Mouse (Mus musculus): ENCODE data around the gene Pate2. TPM values are rescaled to one million over a fixed set of nuclear protein-coding genes. Genes with fewer than 3 reads are reported as not detected.

Pate2 gene
- total RNA-seq (2017): not detected in 3 replicates

- peak; percentile 99 for ATAC-seq (replicated peaks; ENCODE audit: insufficient number of reproducible peaks, low FRiP score, low TSS enrichment, poor library complexity, severe bottlenecking)
Measured at GRCm38 (mm10) chr9:35569571-35570534, at the start of gene Pate2, which contains the start of gene Hyls1. Gene Pate2, plus strand, starts transcription at chr9:35570284. Gene Hyls1, minus strand, starts transcription at chr9:35570398.

- ATAC-seq (replicated peaks; ENCODE audit: insufficient number of reproducible peaks, low FRiP score, low TSS enrichment, poor library complexity, severe bottlenecking): no peak
Measured at GRCm38 (mm10) chr9:35520631-35521348, 49.3 kb upstream of the Pate2 start.

GRCm38 (mm10) chr9:35522241-35522640, 47.8 kb upstream of the Pate2 start:
- ATAC-seq (replicated peaks; ENCODE audit: insufficient number of reproducible peaks, low FRiP score, low TSS enrichment, poor library complexity, severe bottlenecking): no peak

- ATAC-seq (replicated peaks; ENCODE audit: insufficient number of reproducible peaks, low FRiP score, low TSS enrichment, poor library complexity, severe bottlenecking): no peak
Measured at GRCm38 (mm10) chr9:35522821-35523515, 47.1 kb upstream of the Pate2 start.

- ATAC-seq (replicated peaks; ENCODE audit: insufficient number of reproducible peaks, low FRiP score, low TSS enrichment, poor library complexity, severe bottlenecking): no peak
Measured at GRCm38 (mm10) chr9:35523541-35523940, 46.5 kb upstream of the Pate2 start.

DNA sequence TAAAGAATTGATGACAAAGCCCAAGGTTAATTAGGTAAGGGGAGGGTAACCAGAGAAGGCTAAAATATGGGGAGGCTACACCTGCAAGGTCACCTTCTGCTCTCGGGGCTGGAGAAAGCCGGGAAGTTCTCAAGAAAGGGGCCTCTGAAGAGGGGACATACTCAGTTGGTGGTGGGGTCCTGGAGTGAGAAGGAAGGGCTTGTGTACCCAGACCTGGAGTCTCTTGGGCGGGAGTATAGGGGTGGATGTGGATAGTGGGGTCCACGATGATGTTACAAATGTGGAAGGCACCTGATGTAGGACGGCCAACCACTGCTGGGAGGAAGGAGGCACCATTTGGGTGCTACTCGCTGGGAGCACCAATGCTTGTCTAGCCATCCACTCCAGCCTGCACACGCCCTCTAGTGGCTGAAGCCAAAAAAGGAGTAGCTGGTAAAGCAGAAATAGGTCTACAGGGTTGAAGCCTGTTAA, 46.1 kb upstream of the Pate2 start:
- 0 out of 2 replicates have a peak, but pooled peaks have one; percentile 31 for ATAC-seq (replicated peaks; ENCODE audit: insufficient number of reproducible peaks, low FRiP score, low TSS enrichment, poor library complexity, severe bottlenecking)

DNA sequence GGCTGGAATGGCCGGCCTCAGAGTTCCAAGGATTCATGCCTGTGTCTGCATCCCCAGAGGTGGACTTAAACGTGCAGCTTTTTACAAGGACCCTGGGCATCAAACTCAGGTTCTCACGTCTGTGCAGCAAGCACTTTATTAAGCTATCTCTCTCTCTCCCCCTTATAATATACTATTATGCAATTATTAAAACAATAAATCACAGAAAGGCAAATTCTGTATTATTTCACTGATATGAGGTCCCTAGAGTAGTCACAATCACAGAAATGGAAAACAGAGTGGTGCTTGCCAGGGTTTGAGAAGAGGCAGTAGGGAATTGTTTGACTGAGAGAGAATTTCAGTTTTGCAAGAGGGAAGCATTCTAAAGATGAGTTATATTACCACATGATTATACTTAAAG, 40.9 kb upstream of the Pate2 start:
- ATAC-seq (replicated peaks; ENCODE audit: insufficient number of reproducible peaks, low FRiP score, low TSS enrichment, poor library complexity, severe bottlenecking): no peak

DNA sequence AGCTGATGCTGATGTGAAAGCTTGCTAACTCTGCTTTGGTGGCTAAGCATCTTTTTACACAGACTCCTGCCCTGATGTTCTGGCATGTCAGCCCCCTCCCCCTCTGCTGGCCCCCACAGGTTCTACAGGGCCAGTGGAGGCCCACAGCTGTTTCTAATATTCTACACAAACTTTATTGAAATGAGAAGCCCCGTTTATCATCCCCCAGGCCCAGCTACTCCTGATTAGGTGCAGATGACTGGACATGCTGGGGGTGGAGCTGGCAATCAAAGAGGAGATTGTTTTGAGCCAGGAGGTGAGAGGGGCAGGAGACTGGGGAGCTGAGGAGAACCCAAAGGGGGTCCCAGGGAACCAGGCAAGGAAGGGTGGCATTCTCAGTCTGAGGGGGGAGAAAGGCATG, 40.3 kb upstream of the Pate2 start:
- no peak for ATAC-seq (replicated peaks; ENCODE audit: insufficient number of reproducible peaks, low FRiP score, low TSS enrichment, poor library complexity, severe bottlenecking)

DNA sequence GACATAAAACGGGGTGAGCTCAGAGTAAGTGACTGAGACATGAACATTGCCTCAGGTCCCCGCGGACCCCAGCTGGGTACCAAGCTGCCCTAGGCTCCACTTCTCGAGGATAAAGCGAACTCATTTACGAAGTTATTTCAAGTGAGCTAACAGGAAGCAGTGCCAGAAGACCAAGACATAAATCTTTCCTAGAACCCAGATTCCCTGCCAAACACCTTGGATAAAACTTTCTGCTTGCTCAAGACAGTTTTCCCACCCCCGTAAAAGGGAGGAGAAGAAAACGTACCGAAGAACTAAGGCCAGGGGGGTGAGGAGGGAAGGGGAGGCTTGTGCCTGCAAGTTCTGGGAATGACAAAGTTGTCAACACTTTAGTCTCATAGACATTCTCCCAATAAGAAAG, 36.8 kb upstream of the Pate2 start:
- ATAC-seq (replicated peaks; ENCODE audit: insufficient number of reproducible peaks, low FRiP score, low TSS enrichment, poor library complexity, severe bottlenecking): no peak

- peak; percentile 76; the same call in 1 of the 2 replicates for ATAC-seq (replicated peaks; ENCODE audit: insufficient number of reproducible peaks, low FRiP score, low TSS enrichment, poor library complexity, severe bottlenecking)
Measured at GRCm38 (mm10) chr9:35535110-35535509, 35.0 kb upstream of the Pate2 start.

GRCm38 (mm10) chr9:35535876-35536275, 34.2 kb upstream of the Pate2 start:
- no peak for ATAC-seq (replicated peaks; ENCODE audit: insufficient number of reproducible peaks, low FRiP score, low TSS enrichment, poor library complexity, severe bottlenecking)

DNA sequence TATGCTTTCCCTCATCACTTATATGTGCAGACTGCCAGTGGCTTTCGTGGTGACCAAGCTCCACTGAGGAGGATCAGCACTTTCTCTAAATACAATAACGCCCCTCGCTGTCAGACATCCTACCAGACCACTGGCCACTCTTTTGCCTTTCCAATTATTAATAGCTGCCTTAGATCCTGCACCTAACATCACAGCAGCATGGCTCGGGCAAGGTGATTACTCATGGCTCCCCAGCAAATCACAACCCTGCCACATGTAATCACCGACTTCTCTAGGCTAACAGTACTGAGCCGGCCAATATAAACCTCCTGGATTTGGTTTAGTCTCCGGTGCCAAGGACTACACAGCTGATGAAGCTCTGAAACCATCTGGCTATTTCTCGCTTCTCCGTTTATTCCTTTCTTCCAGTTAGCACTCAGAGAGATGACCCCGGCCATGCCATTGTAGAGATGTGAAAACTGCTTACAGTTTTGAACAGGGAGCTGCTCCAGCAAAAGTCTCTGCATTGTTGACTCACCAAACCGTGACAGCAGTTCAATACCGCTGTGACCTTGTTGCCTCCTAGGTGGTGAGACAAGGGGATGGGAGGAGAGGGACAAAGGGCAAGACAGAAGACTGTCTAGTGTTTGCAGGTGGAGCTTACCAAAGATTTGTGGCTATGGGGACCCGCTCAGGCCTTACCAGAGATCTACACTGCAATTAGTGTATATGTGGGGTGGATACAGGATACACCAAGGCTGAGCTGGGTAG, 30.9 kb upstream of the Pate2 start:
- ATAC-seq (replicated peaks; ENCODE audit: insufficient number of reproducible peaks, low FRiP score, low TSS enrichment, poor library complexity, severe bottlenecking): no peak

DNA sequence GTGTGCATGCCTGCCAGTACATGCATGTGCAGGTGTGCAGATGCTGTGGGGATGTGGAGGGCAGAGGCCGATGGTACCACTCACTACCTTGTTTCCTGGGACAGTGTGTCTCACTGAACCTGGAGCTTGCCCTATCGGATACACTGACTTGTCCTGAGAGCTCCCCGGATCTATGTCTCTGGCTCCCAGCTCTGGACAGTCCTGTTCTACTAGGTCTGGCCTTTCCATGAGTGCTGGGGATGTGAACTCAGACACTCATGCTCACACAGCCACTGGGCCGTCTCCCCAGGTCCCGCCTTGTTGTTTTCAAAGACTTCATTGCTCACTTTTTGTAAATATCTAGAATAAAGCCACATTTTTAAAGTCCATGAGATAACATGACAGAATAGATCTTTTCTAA, 29.1 kb upstream of the Pate2 start:
- no peak for ATAC-seq (replicated peaks; ENCODE audit: insufficient number of reproducible peaks, low FRiP score, low TSS enrichment, poor library complexity, severe bottlenecking)

DNA sequence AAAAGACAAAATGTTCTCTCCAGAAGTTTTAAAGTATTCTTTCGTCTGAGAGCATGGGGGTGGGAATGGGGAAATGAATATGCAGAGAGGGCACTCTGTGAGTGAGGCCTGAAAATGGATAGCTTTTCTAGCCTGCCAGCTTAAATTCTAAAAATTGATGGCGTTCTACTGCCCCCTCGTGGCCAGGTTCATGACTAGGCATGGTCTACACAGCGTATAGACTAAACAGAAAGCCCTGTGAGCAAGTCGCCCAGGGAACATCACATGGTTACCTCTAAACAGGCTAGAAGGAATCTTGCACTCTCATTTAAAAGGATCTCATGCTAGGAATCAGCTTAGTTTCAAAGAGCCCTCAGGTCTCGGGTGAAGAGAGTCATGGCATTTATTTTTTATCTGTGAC, 28.6 kb upstream of the Pate2 start:
- peak; percentile 57; the same call in 1 of the 2 replicates for ATAC-seq (replicated peaks; ENCODE audit: insufficient number of reproducible peaks, low FRiP score, low TSS enrichment, poor library complexity, severe bottlenecking)

DNA sequence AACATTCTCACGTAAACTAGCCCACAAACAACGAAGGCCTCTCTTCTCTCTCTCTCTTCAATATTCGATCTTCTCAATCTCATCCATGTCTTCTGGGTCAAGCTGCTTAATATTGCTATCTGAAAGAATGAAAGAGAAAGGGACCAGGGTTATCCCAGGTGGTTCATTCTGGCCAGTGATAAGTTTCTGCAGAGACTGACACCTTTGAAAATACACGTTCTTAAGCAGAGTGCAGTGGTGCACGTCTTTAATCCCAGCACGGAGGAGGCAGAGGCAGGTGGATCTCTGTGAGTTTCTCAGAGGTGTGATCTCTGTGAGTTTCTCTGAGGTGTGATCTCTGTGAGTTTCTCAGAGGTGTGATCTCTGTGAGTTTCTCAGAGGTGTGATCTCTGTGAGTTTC, 28.1 kb upstream of the Pate2 start:
- no peak for ATAC-seq (replicated peaks; ENCODE audit: insufficient number of reproducible peaks, low FRiP score, low TSS enrichment, poor library complexity, severe bottlenecking)

DNA sequence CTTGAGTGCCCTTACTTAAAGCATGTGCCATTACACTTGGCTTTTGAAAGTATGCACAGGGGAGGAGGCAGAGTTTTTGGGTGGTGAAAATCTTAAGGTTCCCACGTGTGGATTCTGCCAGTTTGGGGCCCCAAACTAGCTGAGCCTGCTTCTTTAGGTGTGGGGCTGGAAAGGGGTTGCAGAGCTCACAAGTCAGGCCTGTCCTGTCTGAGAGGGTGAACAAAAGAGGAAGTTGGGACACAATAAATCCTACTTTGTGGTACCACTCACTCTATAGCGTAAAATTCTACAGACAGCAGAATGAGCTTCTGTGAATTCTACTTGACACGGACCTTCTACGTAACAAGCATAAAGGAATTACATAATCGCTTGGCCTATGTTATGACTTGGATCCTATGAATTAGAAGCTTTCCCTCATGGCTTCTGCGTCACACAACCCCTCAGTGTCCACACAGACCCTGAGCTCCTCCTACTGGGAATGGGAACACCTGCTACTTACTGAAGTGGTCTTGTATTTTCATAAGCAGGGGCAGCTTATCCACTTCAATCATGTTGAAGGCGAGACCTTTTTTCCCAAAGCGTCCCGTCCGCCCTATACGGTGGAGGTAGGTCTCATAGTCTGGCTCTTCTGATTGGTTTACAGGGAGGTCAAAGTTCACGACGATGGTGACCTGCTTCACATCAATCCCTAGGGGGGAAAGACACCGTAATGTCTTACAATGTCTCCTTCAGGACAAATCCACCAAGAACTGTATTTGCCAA, 26.8 kb upstream of the Pate2 start:
- no peak for ATAC-seq (replicated peaks; ENCODE audit: insufficient number of reproducible peaks, low FRiP score, low TSS enrichment, poor library complexity, severe bottlenecking)

DNA sequence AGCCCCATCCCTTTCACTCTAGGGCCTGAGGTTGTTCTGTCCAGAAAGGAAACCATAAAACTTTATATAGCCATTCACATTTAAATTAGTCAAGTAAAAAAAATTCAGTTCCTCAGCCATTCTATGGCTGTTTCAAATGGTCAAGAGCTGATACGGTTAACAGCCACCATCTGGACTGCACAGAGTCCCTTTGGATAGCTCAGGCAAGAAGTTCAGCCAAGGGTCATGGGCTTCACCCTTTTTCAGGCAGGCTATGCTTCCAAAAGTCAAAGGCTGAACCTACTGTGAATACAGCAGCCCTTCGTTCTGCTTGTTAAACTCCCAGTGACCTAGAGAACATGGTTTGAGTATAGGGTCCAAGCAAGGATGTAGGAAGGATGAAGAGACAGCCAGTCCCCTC, 25.4 kb upstream of the Pate2 start:
- ATAC-seq (replicated peaks; ENCODE audit: insufficient number of reproducible peaks, low FRiP score, low TSS enrichment, poor library complexity, severe bottlenecking): no peak

DNA sequence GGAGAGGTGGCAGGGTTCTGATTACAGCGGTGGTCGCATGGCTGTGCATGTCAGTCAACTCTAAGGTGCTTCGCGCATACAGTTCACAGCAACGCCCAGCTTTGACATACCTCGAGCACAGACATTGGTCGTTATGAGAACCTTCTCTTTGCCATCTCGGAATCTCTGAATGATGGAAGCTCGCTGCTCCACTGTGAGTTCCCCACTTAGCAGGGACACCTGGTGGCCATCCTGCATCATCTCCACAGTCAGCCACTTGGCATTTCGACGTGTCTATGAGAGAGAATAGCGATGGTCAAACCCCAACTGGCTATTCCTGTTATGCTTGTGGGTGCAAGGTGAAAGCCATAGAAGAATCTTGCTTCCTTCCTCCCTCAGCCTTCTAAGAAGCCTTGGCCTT, 24.4 kb upstream of the Pate2 start:
- ATAC-seq (replicated peaks; ENCODE audit: insufficient number of reproducible peaks, low FRiP score, low TSS enrichment, poor library complexity, severe bottlenecking): no peak

Measured in monocyte, adult 5-6 weeks (primary cell).